Mouse (Mus musculus) kidney, adult 2 months (tissue): Measurements from ENCODE around the gene Dnajb14.

Experiments used
- CTCF ChIP-seq: fragments of 200-500 bp; conservative IDR thresholded peaks from 2 replicates; pipeline ENCODE4 v1.5.1; 2011; ENCODE audit warnings: low read depth, mild to moderate bottlenecking, control low read depth, low read length, moderate library complexity, mixed read lengths; ENCODE audit not compliant: insufficient read depth, insufficient read length
- POLR2A ChIP-seq: fragments of 200-500 bp; IDR thresholded peaks from one replicate; pipeline ENCODE4 v1.6.1; 2011; ENCODE audit warnings: low read depth, low read length, control low read depth

GRCm38 (mm10) chr3:137900149-137900548 lies 32.7 kb downstream of the Dnajb14 start:
- TF ChIP-seq POLR2A = no peak
- no peak for TF ChIP-seq CTCF
